Mouse (Mus musculus) urinary bladder, postnatal 25 days (tissue): Measurements from ENCODE around the gene Sgcg.

Experiments
- DNase-seq: peaks from one replicate; pipeline ENCODE4 v3.0.0; 2022; ENCODE audit warnings: low spot score

Sgcg gene

GRCm38 (mm10) chr14:61232016-61232568 is 26.2 kb downstream of the Sgcg start:
- DNase-seq = no peak

- DNase-seq = no peak
Observed at GRCm38 (mm10) chr14:61230179-61230578, 28.1 kb downstream of the Sgcg start.

- DNase-seq = no peak
Observed at GRCm38 (mm10) chr14:61229763-61230162, 28.5 kb downstream of the Sgcg start.

GRCm38 (mm10) chr14:61226151-61226550 is 32.1 kb downstream of the Sgcg start:
- no peak for DNase-seq

- no peak for DNase-seq
Observed at GRCm38 (mm10) chr14:61224387-61225077, 33.8 kb downstream of the Sgcg start.

- no peak for DNase-seq
Observed at GRCm38 (mm10) chr14:61223740-61224139, 34.5 kb downstream of the Sgcg start.

- no peak for DNase-seq
Observed at GRCm38 (mm10) chr14:61222506-61222905, 35.8 kb downstream of the Sgcg start.

GRCm38 (mm10) chr14:61221166-61221565 is 37.1 kb downstream of the Sgcg start:
- DNase-seq = no peak

GRCm38 (mm10) chr14:61211754-61212153 is 46.5 kb downstream of the Sgcg start:
- no peak for DNase-seq

GRCm38 (mm10) chr14:61210111-61210510 is 48.2 kb downstream of the Sgcg start:
- no peak for DNase-seq

GRCm38 (mm10) chr14:61194416-61194815 is 63.9 kb downstream of the Sgcg start:
- DNase-seq = no peak

- no peak for DNase-seq
Observed at GRCm38 (mm10) chr14:61192326-61192725, 66.0 kb downstream of the Sgcg start.

- DNase-seq = no peak
Observed at GRCm38 (mm10) chr14:61191904-61192303, 66.4 kb downstream of the Sgcg start.

GRCm38 (mm10) chr14:61173229-61173628 is 85.1 kb downstream of the Sgcg start:
- DNase-seq = no peak

- peak; percentile 95 for DNase-seq
Observed at GRCm38 (mm10) chr14:61172548-61173158, 85.6 kb downstream of the Sgcg start.

GRCm38 (mm10) chr14:61171261-61171970 is 86.9 kb downstream of the Sgcg start:
- DNase-seq = no peak
